Mouse (Mus musculus) embryonic facial prominence, embryonic 11.5 days (tissue): ENCODE results near the gene Med17. TPM values are rescaled to one million over a fixed set of nuclear protein-coding genes. Genes with fewer than 3 reads are reported as not detected.
"Not testable (repeated sequence)": the region's sequence is repeated elsewhere in the genome, so short reads cannot be mapped to it uniquely, and the experiment has no call there.

Source experiments
- ATAC-seq: fragments of 200-750 bp; cut with Nextera tagmentation; replicated peaks from 2 replicates; pipeline ENCODE4 v1.8.0; 2017; ENCODE audit warnings: low read depth; ENCODE audit not compliant: insufficient number of reproducible peaks, low FRiP score, low TSS enrichment
- DNase-seq: peaks from one replicate; pipeline ENCODE4 v3.0.0-alpha.2; 2015; ENCODE audit warnings: low spot score
- H3K27ac ChIP-seq: fragments of 300-500 bp; sonication (generic); replicated peaks from 2 replicates; pipeline ENCODE4 v1.5.1; 2014; ENCODE audit warnings: mild to moderate bottlenecking, low read depth, low read length, control low read depth
- H3K27me3 ChIP-seq: fragments of 300-500 bp; sonication (generic); 2 replicates; pipeline ENCODE4 v1.6.1; 2014; ENCODE audit warnings: mild to moderate bottlenecking, low read length, moderate library complexity, mixed read lengths; ENCODE audit not compliant: control insufficient read depth, insufficient read depth
- H3K36me3 ChIP-seq: fragments of 300-500 bp; sonication (generic); replicated peaks from 2 replicates; pipeline ENCODE4 v1.6.1; 2014; ENCODE audit warnings: low read depth, mild to moderate bottlenecking, low read length, moderate library complexity, mixed read lengths; ENCODE audit not compliant: control insufficient read depth, insufficient read depth
- H3K4me1 ChIP-seq: fragments of 300-500 bp; sonication (generic); 2 replicates; pipeline ENCODE4 v1.6.1; 2014; ENCODE audit warnings: low read length, mixed read lengths; ENCODE audit not compliant: control insufficient read depth, insufficient read depth
- H3K4me2 ChIP-seq: fragments of 300-500 bp; sonication (generic); 2 replicates; pipeline ENCODE4 v1.6.1; 2014; ENCODE audit warnings: low read depth, mild to moderate bottlenecking, control low read depth, low read length, moderate library complexity
- H3K4me3 ChIP-seq: fragments of 300-500 bp; sonication (generic); 2 replicates; pipeline ENCODE4 v1.5.1; 2014; ENCODE audit warnings: low read depth, low read length, control low read depth
- H3K9ac ChIP-seq: fragments of 300-500 bp; sonication (generic); replicated peaks from 2 replicates; pipeline ENCODE4 v1.6.1; 2014; ENCODE audit warnings: mild to moderate bottlenecking, control low read depth, low read length
- H3K9me3 ChIP-seq: fragments of 300-500 bp; sonication (generic); replicated peaks from 2 replicates; pipeline ENCODE4 v1.6.1; 2016; ENCODE audit warnings: mild to moderate bottlenecking, low read length, inconsistent platforms, mixed read lengths; ENCODE audit not compliant: control insufficient read depth
- WGBS: fragments of 180-500 bp; shearing (Covaris S2); extraction: QIAGEN DNeasy Blood & Tissue Kit; methylation state at CpG from one replicate; pipeline ENCODE4 v1.1.7; 2014; 5-methylcytosine and 5-hydroxymethylcytosine counted together
- polyA plus RNA-seq: library from polyadenylated mRNA; unstranded; fragments of >200 nt; fragmentation: Nextera tagmentation; extraction: Ambion mirVana; gene quantifications from 2 replicates; pipeline ENCODE4 v1.2.1, GENCODE M21; 2014

Gene Med17
- 37.3 and 38.8 TPM in 2 replicates for polyA plus RNA-seq

DNA sequence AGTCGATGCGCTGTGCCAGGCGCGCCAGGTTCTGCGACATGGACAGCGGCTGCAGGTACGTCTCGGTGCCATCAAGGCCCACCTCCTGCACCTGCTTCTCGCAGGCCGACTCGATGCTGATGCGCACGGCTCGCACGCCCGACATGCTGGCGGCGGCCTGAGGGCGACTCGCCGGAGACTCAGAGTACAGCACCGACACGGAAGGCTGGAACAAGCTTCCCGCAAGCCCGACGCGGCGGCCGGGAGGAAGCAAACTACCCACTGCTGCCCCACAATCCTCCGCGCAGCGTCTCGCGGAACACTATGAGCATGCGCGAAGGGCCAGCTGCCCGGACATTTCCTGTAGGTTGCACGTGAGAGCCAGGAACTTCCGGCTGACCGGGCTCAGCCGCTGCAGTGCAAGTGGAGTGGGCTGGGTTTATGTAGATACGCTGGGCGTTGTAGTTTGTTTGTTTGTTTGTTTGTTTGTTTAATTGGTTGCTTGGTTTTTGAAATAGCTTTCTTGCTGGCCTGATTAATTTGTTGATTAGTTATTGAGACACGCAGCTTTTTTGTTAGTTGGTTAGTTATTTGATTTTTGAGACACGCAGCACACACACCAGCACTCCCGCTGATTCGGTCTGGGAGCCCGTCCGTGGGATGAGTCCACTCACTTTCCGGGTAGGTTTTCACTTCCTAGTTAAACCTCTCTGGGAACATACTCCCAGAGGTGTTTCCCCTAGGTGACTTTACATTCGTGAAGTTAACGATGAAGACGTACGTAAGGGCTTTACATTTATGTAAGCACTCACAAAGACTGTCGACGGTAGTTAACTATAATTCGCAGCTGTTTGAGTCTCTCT, at the start of gene Med17:
Gene Med17 (minus strand): TSS at position 283 of the 842 bp plus-strand sequence.
- Histone ChIP-seq H3K9me3 (no peaks in the 10 kb centered on the region), H3K36me3 (peaks cover 1% of the 10 kb centered on the region; the same call in 1 of the 2 replicates), H3K9ac (peak within 1 kb of the TSS; percentile 94), H3K4me1 (no peaks in the 10 kb centered on the region), H3K27ac (peak within 1 kb of the TSS; percentile 63; the same call in 1 of the 2 replicates), H3K4me3 (peak within 1 kb of the TSS; percentile 85), H3K27me3 (no peaks in the 10 kb centered on the region), H3K4me2 (peak within 1 kb of the TSS; percentile 65)
- DNase-seq (peak; percentile 96), ATAC-seq (peak; percentile 97)
- WGBS, result 2% methylated on average over 52 of the region's 57 CpGs

DNA sequence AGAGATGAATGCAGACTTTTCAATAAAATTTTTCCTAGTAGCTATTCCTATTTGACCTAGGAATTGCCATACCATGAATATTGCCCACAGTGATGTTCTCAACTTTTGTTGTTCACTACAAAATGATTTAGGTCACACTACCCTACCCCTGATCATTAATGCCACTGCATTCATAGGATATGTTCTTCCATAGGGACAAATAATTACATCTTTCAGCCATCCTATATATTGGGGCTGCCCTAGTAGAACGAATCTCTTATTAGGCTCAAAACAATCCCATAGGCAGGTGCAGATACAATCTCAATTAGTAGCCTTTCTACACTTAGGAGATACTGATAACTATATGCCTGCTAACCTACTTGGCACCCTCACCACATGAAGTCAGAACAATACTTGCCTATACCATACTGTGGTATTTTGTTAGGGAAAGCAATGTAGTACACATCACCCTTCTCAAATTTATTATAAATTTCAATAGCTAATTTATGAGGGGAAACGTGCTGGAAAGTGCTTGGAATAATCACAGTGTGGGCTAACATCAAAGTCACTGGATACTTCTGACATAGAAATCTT, 38.5 kb upstream of the Med17 start:
- no peaks in the 10 kb centered on the region for H3K27me3 ChIP-seq
- no peak overlapping the region for H3K4me2 ChIP-seq
- DNase-seq (no peak), ATAC-seq (no peak)
- no peaks in the 10 kb centered on the region for H3K4me1 ChIP-seq
- no peak overlapping the region for H3K9ac ChIP-seq
- no peaks in the 10 kb centered on the region for H3K9me3 ChIP-seq
- H3K36me3 ChIP-seq, result peaks cover 14% of the 10 kb centered on the region
- H3K4me3 ChIP-seq, result no peak overlapping the region
- H3K27ac ChIP-seq, result no peak overlapping the region
- 76% methylated on average over 2 of the region's 2 CpGs for WGBS

GRCm38 (mm10) chr9:15317223-15318169, 37.8 kb upstream of the Med17 start:
- H3K4me2 ChIP-seq, result no peak overlapping the region
- H3K4me1 ChIP-seq, result no peaks in the 10 kb centered on the region
- H3K4me3 ChIP-seq, result no peak overlapping the region
- WGBS, result 63% methylated on average over 5 of the region's 5 CpGs
- no peak for ATAC-seq
- H3K36me3 ChIP-seq, result peaks cover 15% of the 10 kb centered on the region
- no peaks in the 10 kb centered on the region for H3K9me3 ChIP-seq
- no peaks in the 10 kb centered on the region for H3K27me3 ChIP-seq
- H3K27ac ChIP-seq, result no peak overlapping the region
- DNase-seq, result no peak
- H3K9ac ChIP-seq, result no peak overlapping the region

DNA sequence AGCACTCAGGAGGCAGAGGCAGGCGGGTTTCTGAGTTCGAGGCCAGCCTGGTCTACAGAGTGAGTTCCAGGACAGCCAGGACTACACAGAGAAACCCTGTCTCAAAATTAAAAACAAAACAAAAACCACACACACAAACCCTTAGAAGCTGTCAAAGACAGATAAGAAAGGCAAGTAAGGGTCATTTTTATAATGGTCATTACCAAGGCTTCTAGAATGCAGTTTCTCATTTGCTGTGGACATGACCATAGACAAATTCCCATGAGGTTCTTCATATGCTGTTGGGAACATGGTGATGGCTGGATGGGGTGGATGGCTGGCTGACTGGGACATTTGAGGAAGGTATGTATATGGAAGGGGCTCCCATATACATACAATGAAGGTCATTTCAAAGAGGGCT, 36.6 kb upstream of the Med17 start:
- WGBS, result no CpG with 5 or more reads among the region's 2 CpGs
- not testable (repeated sequence) for H3K4me3 ChIP-seq, H3K4me2 ChIP-seq, H3K9me3 ChIP-seq, H3K27me3 ChIP-seq, H3K9ac ChIP-seq, H3K27ac ChIP-seq, H3K4me1 ChIP-seq, ATAC-seq, DNase-seq
- peaks cover 18% of the 10 kb centered on the region for H3K36me3 ChIP-seq

DNA sequence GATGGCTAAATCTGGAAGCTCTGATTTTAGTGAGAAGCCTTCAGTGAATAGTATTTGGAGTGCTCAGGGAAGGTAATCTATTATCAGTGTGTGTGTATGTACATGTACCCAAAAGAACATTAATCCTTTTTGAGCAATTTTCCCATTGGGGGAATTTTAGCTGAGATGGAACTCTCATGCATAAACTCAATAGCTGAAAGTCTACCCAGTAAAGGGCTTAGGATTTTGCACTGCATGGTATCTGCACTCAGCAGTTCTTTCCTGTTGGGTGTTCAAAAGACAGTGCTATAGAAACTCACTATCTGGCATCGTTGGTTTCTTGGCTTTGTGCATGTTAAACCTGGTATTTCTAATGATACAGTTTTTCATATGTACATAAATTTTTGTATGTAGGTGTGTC, 34.9 kb upstream of the Med17 start:
- Histone ChIP-seq H3K27ac (no peak overlapping the region), H3K4me2 (no peak overlapping the region), H3K4me3 (no peak overlapping the region), H3K36me3 (peaks cover 18% of the 10 kb centered on the region), H3K9ac (no peak overlapping the region), H3K9me3 (no peaks in the 10 kb centered on the region), H3K4me1 (no peaks in the 10 kb centered on the region), H3K27me3 (no peaks in the 10 kb centered on the region)
- no peak for DNase-seq
- WGBS, result 93% methylated on average over 1 of the region's 1 CpGs
- ATAC-seq, result no peak

GRCm38 (mm10) chr9:15313633-15314032, 33.9 kb upstream of the Med17 start:
- WGBS, result 87% methylated on average over 5 of the region's 5 CpGs
- DNase-seq, result no peak
- Histone ChIP-seq H3K36me3 (peaks cover 22% of the 10 kb centered on the region), H3K4me2 (no peak overlapping the region), H3K9ac (no peak overlapping the region), H3K4me1 (peaks cover 4% of the 10 kb centered on the region; the same call in 1 of the 2 replicates), H3K9me3 (no peaks in the 10 kb centered on the region), H3K4me3 (no peak overlapping the region), H3K27me3 (no peaks in the 10 kb centered on the region), H3K27ac (no peak overlapping the region)
- no peak for ATAC-seq

GRCm38 (mm10) chr9:15312054-15312735, 32.5 kb upstream of the Med17 start:
- H3K4me1 ChIP-seq, result peaks cover 4% of the 10 kb centered on the region; the same call in 1 of the 2 replicates
- H3K4me2 ChIP-seq, result no peak overlapping the region
- H3K4me3 ChIP-seq, result no peak overlapping the region
- H3K9me3 ChIP-seq, result no peaks in the 10 kb centered on the region
- ATAC-seq (no peak), DNase-seq (no peak)
- H3K27me3 ChIP-seq, result no peaks in the 10 kb centered on the region
- no peak overlapping the region for H3K27ac ChIP-seq
- WGBS, result 91% methylated on average over 2 of the region's 2 CpGs
- H3K36me3 ChIP-seq, result peaks cover 22% of the 10 kb centered on the region
- H3K9ac ChIP-seq, result no peak overlapping the region
